Mouse (Mus musculus): ENCODE measurements around the gene Ppargc1a. TPM values are rescaled to one million over a fixed set of nuclear protein-coding genes. Genes with fewer than 3 reads are reported as not detected.

The Ppargc1a gene
- polyA plus RNA-seq, 1 experiment from 2014 or later: 8.1 TPM

DNA sequence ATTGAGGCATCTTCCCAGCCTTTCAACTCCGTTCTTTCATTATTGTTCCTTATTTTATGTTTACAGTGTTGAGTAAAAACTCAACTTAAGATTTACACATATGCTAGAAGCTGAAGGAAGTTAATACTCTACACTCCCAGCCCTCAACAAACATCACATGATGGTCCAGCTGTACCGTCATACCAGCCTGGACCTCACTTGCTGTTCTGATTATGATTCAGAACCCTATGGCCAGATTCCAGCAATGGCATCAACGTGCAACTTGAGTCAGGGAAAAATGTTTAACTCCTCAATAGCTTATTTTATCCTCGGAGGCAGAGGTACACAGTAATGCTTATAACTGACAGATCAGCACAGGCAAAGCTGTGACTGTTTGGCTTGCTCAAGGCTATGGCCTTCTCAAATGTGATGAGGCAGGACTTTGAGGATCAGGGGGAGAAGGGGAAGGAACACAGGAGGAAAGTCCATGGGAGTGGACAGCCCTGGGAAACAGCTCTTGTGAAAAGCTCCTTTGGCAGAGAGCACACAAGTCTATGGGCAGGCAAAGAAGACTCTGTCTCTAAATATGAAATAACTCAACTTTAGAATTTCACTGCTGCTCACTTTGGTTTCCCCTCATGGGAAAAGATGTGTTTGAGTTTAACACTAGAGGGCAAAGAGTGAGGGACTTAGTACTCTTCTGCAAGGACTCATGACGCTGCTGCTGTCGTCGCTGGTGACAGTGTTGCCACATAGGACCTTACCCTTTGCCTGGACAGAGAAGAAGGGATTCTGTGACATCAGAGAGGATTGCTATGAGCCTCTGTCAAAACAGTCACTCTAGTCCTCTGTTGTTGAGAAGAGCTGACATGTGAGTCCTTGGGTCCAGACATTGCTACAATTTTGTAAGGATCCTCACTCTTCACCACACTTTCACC is 22.1 kb downstream of the Ppargc1a start:
- Histone ChIP-seq H3K27me3 (ENCODE audit: control insufficient read depth, insufficient read depth, low read depth, low read length) (no peaks in the 10 kb centered on the region), H3K4me2 (ENCODE audit: low read depth, low read length) (no peak overlapping the region), H3K27ac (ENCODE audit: low read length) (no peak overlapping the region), H3K4me3 (ENCODE audit: low read length) (no peak overlapping the region), H3K9me3 (ENCODE audit: control insufficient read depth, low read length) (no peaks in the 10 kb centered on the region), H3K36me3 (ENCODE audit: control insufficient read depth, insufficient read depth, low read length) (no peaks in the 10 kb centered on the region), H3K9ac (ENCODE audit: low read length) (no peak overlapping the region), H3K4me1 (replicated peaks; ENCODE audit: control insufficient read depth, insufficient read depth, low read length) (peaks cover 14% of the 10 kb centered on the region)
- no peak for ATAC-seq (ENCODE audit: low read depth)
- 63% methylated on average over 7 of the region's 7 CpGs for WGBS

DNA sequence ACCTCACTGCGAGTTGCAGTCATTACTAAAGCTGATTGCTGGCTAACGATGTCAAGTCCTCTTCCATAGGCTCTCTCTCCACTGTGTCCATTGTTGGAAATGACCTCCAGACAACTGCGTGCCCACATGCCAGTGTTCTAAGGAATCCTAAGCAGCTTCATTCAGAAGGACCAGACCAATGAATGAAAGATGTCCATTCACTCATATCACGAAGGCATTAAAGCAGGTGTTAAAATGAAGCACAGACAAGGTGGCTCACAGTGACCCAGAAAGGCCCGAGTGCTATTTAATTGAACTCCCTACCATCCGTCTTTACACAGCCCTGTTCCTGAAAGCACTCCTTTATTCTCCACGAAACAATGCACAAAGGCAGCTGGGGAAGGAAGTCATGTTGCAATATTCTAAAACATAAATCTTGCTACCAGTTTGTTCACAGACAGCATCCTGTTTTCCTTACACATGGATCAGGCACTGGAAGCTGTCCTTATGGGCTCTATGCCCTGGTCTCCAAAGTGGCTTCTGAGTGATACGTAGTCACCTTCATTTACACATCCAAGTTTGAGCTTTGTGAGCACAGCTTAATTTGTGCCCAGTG is 23.3 kb downstream of the Ppargc1a start:
- Histone ChIP-seq H3K4me2 (ENCODE audit: low read depth, low read length) (no peak overlapping the region), H3K27me3 (ENCODE audit: control insufficient read depth, insufficient read depth, low read depth, low read length) (no peaks in the 10 kb centered on the region), H3K9ac (ENCODE audit: low read length) (no peak overlapping the region), H3K27ac (ENCODE audit: low read length) (no peak overlapping the region), H3K4me3 (ENCODE audit: low read length) (no peak overlapping the region), H3K9me3 (ENCODE audit: control insufficient read depth, low read length) (no peaks in the 10 kb centered on the region), H3K4me1 (replicated peaks; ENCODE audit: control insufficient read depth, insufficient read depth, low read length) (peaks cover 14% of the 10 kb centered on the region), H3K36me3 (ENCODE audit: control insufficient read depth, insufficient read depth, low read length) (no peaks in the 10 kb centered on the region)
- 45% methylated on average over 8 of the region's 8 CpGs for WGBS
- peak; percentile 71 for ATAC-seq (ENCODE audit: low read depth)

DNA sequence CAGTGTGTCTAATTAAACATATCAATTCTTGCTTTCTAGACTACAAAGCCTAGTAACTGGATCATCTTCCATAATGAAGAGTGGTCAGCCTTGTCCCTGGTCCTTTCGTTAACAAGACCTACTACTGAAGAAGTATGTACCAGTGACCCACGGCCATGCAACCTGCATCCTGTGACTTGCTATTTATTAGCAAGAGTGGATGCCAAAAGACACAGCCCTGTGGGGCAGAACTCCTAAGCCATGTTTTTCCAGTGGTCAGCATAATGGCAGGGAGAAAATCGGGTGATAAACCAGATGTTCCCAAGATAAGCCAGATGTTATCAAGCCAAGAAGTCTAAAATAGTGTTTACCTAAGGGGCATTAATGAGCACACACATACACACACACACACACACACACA is 26.0 kb downstream of the Ppargc1a start:
- no peak for ATAC-seq (ENCODE audit: low read depth)
- H3K4me2 ChIP-seq (ENCODE audit: low read depth, low read length): no peak overlapping the region
- no peaks in the 10 kb centered on the region for H3K27me3 ChIP-seq (ENCODE audit: control insufficient read depth, insufficient read depth, low read depth, low read length)
- WGBS: 74% methylated on average over 3 of the region's 3 CpGs
- no peaks in the 10 kb centered on the region for H3K9me3 ChIP-seq (ENCODE audit: control insufficient read depth, low read length)
- H3K27ac ChIP-seq (ENCODE audit: low read length): no peak overlapping the region
- H3K4me1 ChIP-seq (replicated peaks; ENCODE audit: control insufficient read depth, insufficient read depth, low read length): peaks cover 14% of the 10 kb centered on the region
- H3K4me3 ChIP-seq (ENCODE audit: low read length): no peak overlapping the region
- H3K9ac ChIP-seq (ENCODE audit: low read length): no peak overlapping the region
- H3K36me3 ChIP-seq (ENCODE audit: control insufficient read depth, insufficient read depth, low read length): no peaks in the 10 kb centered on the region

DNA sequence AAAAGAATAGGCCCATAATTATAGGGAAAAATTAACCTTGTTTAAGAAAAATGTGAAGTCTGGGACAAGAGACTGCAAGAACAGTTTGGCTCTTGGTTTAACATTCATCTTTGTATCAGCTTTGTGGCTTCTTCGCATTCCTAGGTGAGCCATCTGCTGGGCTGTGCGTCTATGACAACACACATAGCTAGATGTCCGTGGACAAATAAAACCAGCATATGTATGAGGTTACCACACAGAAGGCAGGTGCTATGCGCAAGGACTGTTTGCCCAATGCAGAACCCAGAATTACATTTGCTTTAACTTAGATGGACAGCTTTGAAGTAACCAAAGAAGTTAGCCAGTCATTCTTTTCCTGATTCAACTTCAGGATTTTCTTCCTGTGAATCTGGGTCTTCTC is 26.7 kb downstream of the Ppargc1a start:
- Histone ChIP-seq H3K27me3 (ENCODE audit: control insufficient read depth, insufficient read depth, low read depth, low read length) (no peaks in the 10 kb centered on the region), H3K4me2 (ENCODE audit: low read depth, low read length) (no peak overlapping the region), H3K27ac (ENCODE audit: low read length) (no peak overlapping the region), H3K36me3 (ENCODE audit: control insufficient read depth, insufficient read depth, low read length) (no peaks in the 10 kb centered on the region), H3K4me1 (replicated peaks; ENCODE audit: control insufficient read depth, insufficient read depth, low read length) (peaks cover 14% of the 10 kb centered on the region), H3K9me3 (ENCODE audit: control insufficient read depth, low read length) (no peaks in the 10 kb centered on the region), H3K9ac (ENCODE audit: low read length) (no peak overlapping the region), H3K4me3 (ENCODE audit: low read length) (no peak overlapping the region)
- no peak for ATAC-seq (ENCODE audit: low read depth)
- WGBS: 77% methylated on average over 4 of the region's 4 CpGs

DNA sequence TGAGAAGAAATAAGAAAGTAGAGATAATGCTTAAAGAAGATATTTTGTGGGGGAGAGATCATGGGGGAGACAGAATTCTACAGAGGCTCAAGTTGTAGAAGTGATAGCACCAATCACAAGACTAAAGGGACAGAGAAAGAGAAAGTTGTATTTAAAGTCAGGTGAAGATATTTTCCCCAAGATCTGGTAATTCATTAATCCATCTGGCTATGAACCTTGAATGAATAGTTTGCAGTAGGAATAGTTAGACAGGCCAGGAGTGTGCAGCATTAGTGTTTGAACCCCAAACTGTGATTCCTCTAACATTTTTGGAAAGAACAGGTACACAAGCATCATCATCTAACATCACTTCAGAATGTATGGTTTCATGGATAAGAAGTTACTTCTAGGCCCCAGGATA is 28.0 kb downstream of the Ppargc1a start:
- Histone ChIP-seq H3K27ac (ENCODE audit: low read length) (no peak overlapping the region), H3K4me2 (ENCODE audit: low read depth, low read length) (no peak overlapping the region), H3K36me3 (ENCODE audit: control insufficient read depth, insufficient read depth, low read length) (no peaks in the 10 kb centered on the region), H3K9ac (ENCODE audit: low read length) (no peak overlapping the region), H3K27me3 (ENCODE audit: control insufficient read depth, insufficient read depth, low read depth, low read length) (no peaks in the 10 kb centered on the region), H3K4me3 (ENCODE audit: low read length) (no peak overlapping the region), H3K9me3 (ENCODE audit: control insufficient read depth, low read length) (no peaks in the 10 kb centered on the region), H3K4me1 (replicated peaks; ENCODE audit: control insufficient read depth, insufficient read depth, low read length) (peaks cover 8% of the 10 kb centered on the region)
- ATAC-seq (ENCODE audit: low read depth): no peak

DNA sequence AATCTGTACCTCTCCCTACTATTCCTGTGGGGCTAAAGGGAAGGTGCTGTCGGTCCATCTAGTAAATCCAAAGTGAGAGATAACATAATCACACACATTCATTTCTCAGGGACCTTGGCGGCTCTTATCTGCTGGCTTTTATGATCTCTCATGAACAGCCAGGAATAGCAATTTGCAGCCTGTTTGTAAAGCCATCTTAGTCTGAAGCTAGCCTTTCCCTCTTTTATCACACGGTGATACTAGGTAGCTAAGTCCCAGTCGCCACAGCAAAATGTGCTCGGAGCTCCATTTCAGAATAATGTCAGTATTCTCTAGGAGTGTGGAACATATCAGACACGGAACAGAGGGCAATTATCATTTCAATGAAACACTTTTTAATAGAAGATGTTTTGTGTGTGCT is 29.2 kb downstream of the Ppargc1a start:
- ATAC-seq (ENCODE audit: low read depth): no peak
- Histone ChIP-seq H3K9ac (ENCODE audit: low read length) (no peak overlapping the region), H3K4me3 (ENCODE audit: low read length) (no peak overlapping the region), H3K36me3 (ENCODE audit: control insufficient read depth, insufficient read depth, low read length) (no peaks in the 10 kb centered on the region), H3K27me3 (ENCODE audit: control insufficient read depth, insufficient read depth, low read depth, low read length) (no peaks in the 10 kb centered on the region), H3K4me1 (replicated peaks; ENCODE audit: control insufficient read depth, insufficient read depth, low read length) (peaks cover 3% of the 10 kb centered on the region; the same call in 1 of the 2 replicates), H3K9me3 (ENCODE audit: control insufficient read depth, low read length) (no peaks in the 10 kb centered on the region), H3K4me2 (ENCODE audit: low read depth, low read length) (no peak overlapping the region), H3K27ac (ENCODE audit: low read length) (no peak overlapping the region)
- 61% methylated on average over 6 of the region's 6 CpGs for WGBS

DNA sequence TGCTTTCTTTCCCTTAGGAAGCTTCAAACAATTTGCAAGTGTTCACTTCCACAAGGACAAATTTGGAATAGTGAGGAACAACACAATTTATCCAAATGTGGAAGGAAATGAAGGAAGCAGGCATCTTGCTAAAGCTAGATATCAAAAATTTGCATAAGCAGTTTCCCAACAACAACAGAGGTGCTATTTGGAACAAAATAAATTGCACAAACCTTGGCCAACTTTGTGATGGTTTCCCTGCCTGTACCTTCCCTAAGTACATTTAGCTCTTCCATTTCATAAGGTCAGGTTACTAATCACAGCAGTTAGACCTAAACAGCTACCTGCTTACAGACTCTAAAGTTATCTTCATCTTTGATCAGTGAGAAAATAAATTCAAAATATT is 29.9 kb downstream of the Ppargc1a start:
- Histone ChIP-seq H3K4me3 (ENCODE audit: low read length) (no peak overlapping the region), H3K27ac (ENCODE audit: low read length) (no peak overlapping the region), H3K4me1 (replicated peaks; ENCODE audit: control insufficient read depth, insufficient read depth, low read length) (peaks cover under 1% of the 10 kb centered on the region; the same call in 1 of the 2 replicates), H3K9ac (ENCODE audit: low read length) (no peak overlapping the region), H3K36me3 (ENCODE audit: control insufficient read depth, insufficient read depth, low read length) (no peaks in the 10 kb centered on the region), H3K27me3 (ENCODE audit: control insufficient read depth, insufficient read depth, low read depth, low read length) (no peaks in the 10 kb centered on the region), H3K9me3 (ENCODE audit: control insufficient read depth, low read length) (no peaks in the 10 kb centered on the region), H3K4me2 (ENCODE audit: low read depth, low read length) (no peak overlapping the region)
- ATAC-seq (ENCODE audit: low read depth): no peak

DNA sequence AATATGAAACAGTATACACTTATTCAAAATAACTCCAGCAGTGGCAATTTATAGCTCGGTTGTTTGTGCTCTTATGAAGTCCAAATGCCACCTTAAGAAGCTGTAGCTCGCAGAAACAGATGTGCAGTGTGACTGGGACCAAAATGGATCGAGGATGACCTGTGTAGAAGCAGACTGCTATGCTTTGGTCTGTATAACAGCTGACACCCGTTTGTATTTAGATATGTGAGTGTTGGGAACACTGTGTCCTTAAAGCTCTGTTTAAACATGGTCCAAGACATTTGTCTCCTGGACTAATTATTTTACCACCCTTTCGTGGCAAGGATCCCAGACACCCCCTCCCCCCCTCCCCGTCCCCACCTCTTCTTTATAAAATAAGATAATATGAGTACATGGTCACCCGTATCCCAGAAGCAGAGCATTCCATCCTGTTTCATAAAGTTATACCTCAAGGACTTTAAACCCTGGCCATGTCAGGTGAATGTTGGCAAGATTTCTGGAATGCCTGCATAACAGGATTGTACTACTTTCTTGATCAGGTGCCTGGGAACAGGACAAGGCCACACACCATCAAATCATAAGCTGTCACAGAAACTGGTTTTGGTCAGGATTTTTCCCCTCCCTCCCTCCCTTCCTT is 30.4 kb downstream of the Ppargc1a start:
- 37% methylated on average over 7 of the region's 7 CpGs for WGBS
- Histone ChIP-seq H3K27ac (ENCODE audit: low read length) (no peak overlapping the region), H3K9me3 (ENCODE audit: control insufficient read depth, low read length) (no peaks in the 10 kb centered on the region), H3K4me3 (ENCODE audit: low read length) (no peak overlapping the region), H3K27me3 (ENCODE audit: control insufficient read depth, insufficient read depth, low read depth, low read length) (no peaks in the 10 kb centered on the region), H3K9ac (ENCODE audit: low read length) (no peak overlapping the region), H3K4me2 (ENCODE audit: low read depth, low read length) (no peak overlapping the region), H3K36me3 (ENCODE audit: control insufficient read depth, insufficient read depth, low read length) (no peaks in the 10 kb centered on the region), H3K4me1 (replicated peaks; ENCODE audit: control insufficient read depth, insufficient read depth, low read length) (no peaks in the 10 kb centered on the region; the same call in 1 of the 2 replicates)
- ATAC-seq (ENCODE audit: low read depth): peak; percentile 60; the same call in 1 of the 2 replicates

DNA sequence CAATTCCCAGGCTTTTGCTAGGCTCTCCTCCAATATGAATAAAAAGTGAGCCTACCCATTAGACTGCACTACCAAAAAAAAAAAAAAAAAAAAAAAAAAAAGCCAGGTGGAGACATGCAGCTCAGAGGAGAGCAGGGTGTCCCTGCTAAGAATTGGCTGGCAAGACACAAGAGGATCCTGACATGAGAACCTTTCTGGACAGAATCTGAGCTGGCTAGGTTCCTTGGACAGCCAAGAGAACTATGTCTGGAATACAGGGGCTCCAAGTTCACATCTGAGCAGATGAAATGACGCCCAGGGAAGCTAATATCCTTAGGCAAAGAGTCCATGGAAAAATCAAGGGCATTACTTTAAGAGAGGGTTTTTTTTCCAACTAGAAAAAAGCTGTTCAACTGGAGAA is 33.1 kb downstream of the Ppargc1a start:
- H3K4me2 ChIP-seq (ENCODE audit: low read depth, low read length): no peak overlapping the region
- WGBS: 86% methylated on average over 1 of the region's 1 CpGs
- H3K36me3 ChIP-seq (ENCODE audit: control insufficient read depth, insufficient read depth, low read length): no peaks in the 10 kb centered on the region
- no peak overlapping the region for H3K27ac ChIP-seq (ENCODE audit: low read length)
- H3K9ac ChIP-seq (ENCODE audit: low read length): no peak overlapping the region
- no peaks in the 10 kb centered on the region; the same call in 1 of the 2 replicates for H3K4me1 ChIP-seq (replicated peaks; ENCODE audit: control insufficient read depth, insufficient read depth, low read length)
- H3K4me3 ChIP-seq (ENCODE audit: low read length): no peak overlapping the region
- no peaks in the 10 kb centered on the region for H3K9me3 ChIP-seq (ENCODE audit: control insufficient read depth, low read length)
- no peak for ATAC-seq (ENCODE audit: low read depth)
- no peaks in the 10 kb centered on the region for H3K27me3 ChIP-seq (ENCODE audit: control insufficient read depth, insufficient read depth, low read depth, low read length)

Measured in lung, embryonic 16.5 days (tissue).